Mouse (Mus musculus) CH12F3 (cell line): ENCODE results near the gene Tm4sf20.

ENCODE experiments used
- in situ Hi-C: fragments of 300-500 bp; cut with MboI; formaldehyde crosslinking; loops from 2 replicates; pipeline ENCODE4 v1.14.3; 2020; ENCODE audit warnings: low sequenced_read_pairs

Tm4sf20 gene

DNA sequence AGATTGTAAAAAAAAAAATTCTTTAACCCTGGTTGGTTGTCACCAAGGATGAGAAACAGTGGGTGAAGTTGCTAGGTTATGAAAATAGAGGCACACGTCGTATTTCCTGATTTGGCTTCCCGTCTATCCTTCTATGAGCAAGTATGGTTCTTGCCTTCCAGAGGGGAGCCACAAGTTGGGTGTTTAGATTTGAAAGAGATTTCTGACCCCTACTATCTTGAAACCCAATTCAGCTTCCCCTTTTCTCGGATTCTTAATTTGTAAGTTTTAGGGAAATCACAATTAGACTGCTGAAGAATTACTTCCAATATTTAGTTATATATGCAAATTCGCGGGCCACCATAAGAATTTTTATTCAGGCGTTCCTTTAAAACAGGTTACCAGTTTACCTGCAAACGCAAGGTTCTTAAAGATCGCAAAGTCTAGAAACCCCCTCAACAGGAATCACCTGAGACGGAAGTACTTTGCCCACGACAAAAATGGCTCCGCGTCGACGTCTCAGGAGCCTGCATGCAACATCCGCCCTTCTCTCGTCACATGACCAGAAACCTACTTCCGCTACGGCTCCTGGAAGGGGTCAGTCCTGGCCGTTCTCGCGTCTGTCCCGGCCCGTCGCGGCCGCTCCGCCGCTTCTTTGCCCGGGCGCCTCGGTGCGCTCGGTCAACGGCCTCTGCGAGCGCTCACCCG is 43.8 kb downstream of the Tm4sf20 start, which contains the start of gene Mff:
Gene Mff, plus strand, starts transcription at position 552 of the 687 bp plus-strand sequence.
- in situ Hi-C loops = no loop called here

DNA sequence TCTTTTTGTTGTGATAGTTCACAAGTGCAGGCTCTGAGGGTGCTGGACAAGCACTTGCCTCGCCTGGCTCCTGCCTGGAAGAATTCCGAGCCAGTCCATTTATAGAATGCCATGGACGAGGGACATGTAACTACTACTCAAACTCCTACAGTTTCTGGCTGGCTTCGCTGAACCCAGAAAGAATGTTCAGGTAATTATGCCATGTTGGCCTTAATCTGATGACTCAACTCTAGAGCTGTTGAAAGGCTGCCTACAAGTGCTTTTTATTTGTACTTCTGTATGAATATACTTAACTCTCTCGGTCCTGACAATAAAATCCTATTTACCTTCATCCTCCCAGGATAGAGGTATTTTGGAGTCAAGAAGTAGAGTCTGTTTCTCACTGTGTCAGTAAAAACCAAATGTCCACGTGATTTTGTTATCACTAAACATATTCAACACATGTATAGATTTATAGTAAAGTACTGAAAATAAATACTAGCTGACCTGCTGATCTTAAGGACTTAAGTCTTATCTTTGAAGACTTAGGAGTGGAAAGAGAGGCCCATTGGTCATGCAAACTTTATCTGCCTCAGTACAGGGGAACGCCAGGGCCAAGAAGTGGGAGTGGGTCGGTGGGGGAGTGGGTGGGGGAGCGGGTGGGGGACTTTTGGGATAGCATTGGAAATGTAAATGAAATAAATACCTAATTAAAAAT is 50.3 kb downstream of the Tm4sf20 start:
- in situ Hi-C loops = no loop called here
